Mouse (Mus musculus) bone marrow, adult 2 months (tissue): ENCODE measurements around the gene Aldh3b3.

Source experiments
- CTCF ChIP-seq: fragments of 200-500 bp; IDR thresholded peaks from 2 replicates; pipeline ENCODE4 v1.5.1; 2011; ENCODE audit warnings: low read length, control low read depth; ENCODE audit not compliant: control insufficient read depth, insufficient read depth
- POLR2A ChIP-seq: fragments of 200-500 bp; IDR thresholded peaks from 2 replicates; pipeline ENCODE4 v1.6.1; 2011; ENCODE audit warnings: low read depth, mild to moderate bottlenecking, control low read depth, low read length, borderline replicate concordance; ENCODE audit not compliant: control insufficient read depth

GRCm38 (mm10) chr19:4013066-4013465, 54.6 kb downstream of the Aldh3b3 start:
- TF ChIP-seq CTCF, result no peak
- TF ChIP-seq POLR2A, result no peak
